Mouse (Mus musculus): Measurements from ENCODE around the gene Racgap1. TPM values are rescaled to one million over a fixed set of nuclear protein-coding genes. Genes with fewer than 3 reads are reported as not detected.
A peak's percentile ranks its signal among the peaks of the same experiment; 100 is the strongest.

Racgap1 gene
- polyA plus RNA-seq, 1 experiment from 2014 or later = 74.3 TPM

- ChIA-PET CTCF (interaction anchor here (1.1 to 2.3 kb wide), 4 partner anchors 10 to 83 kb away, joined by 3 to 5 read pairs (median 3); no protein-coding TSS in a partner anchor), POLR2A (no interaction called here)
- in situ Hi-C loops (cut with MboI; ENCODE audit: low pct_unique_long_range_greater_than_20kb) = no loop called here
- ATAC-seq = no peak
- H3K27me3 ChIP-seq = no peaks in the 10 kb centered on the region
- no peak for DNase-seq (ENCODE audit: low read depth, low spot score)
- TF ChIP-seq CTCF (IDR thresholded peaks at IDR 0.05) = no peak
Observed at GRCm38 (mm10) chr15:99679008-99679407, 27.6 kb upstream of the Racgap1 start.

- ChIA-PET POLR2A (no interaction called here), CTCF (interaction anchor here (1.1 to 2.3 kb wide), 6 partner anchors 9 to 82 kb away, joined by 3 to 5 read pairs (median 3); partner anchors contain the start of gene Cox14)
- H3K27me3 ChIP-seq = no peaks in the 10 kb centered on the region
- TF ChIP-seq CTCF (IDR thresholded peaks at IDR 0.05) = peak; percentile 72
- DNase-seq (ENCODE audit: low read depth, low spot score) (no peak), ATAC-seq (no peak)
- in situ Hi-C loops (cut with MboI; ENCODE audit: low pct_unique_long_range_greater_than_20kb) = no loop called here
Observed at GRCm38 (mm10) chr15:99678063-99678800, 26.8 kb upstream of the Racgap1 start.

GRCm38 (mm10) chr15:99677089-99677488 lies 25.6 kb upstream of the Racgap1 start:
- TF ChIP-seq CTCF (IDR thresholded peaks at IDR 0.05) = no peak
- peaks cover under 1% of the 10 kb centered on the region for H3K27me3 ChIP-seq
- CTCF ChIA-PET = interaction anchor here (1.2 to 2.3 kb wide), 3 partner anchors 8 to 81 kb away, joined by 3 to 5 read pairs (median 4); no protein-coding TSS in a partner anchor
- POLR2A ChIA-PET = no interaction called here
- in situ Hi-C loops (cut with MboI; ENCODE audit: low pct_unique_long_range_greater_than_20kb) = no loop called here
- ATAC-seq (no peak), DNase-seq (ENCODE audit: low read depth, low spot score) (no peak)

GRCm38 (mm10) chr15:99674866-99675265 lies 23.4 kb upstream of the Racgap1 start:
- TF ChIP-seq CTCF (IDR thresholded peaks at IDR 0.05) = no peak
- ChIA-PET POLR2A (no interaction called here), CTCF (interaction anchor here (1.6 to 2.0 kb wide), 2 partner anchors 13 to 29 kb away, joined by 3 to 7 read pairs; no protein-coding TSS in a partner anchor)
- in situ Hi-C loops (cut with MboI; ENCODE audit: low pct_unique_long_range_greater_than_20kb) = no loop called here
- no peak for ATAC-seq
- DNase-seq (ENCODE audit: low read depth, low spot score) = no peak
- H3K27me3 ChIP-seq = peaks cover 9% of the 10 kb centered on the region

- TF ChIP-seq CTCF (IDR thresholded peaks at IDR 0.05) = no peak
- no peak for DNase-seq (ENCODE audit: low read depth, low spot score)
- in situ Hi-C loops (cut with MboI; ENCODE audit: low pct_unique_long_range_greater_than_20kb) = no loop called here
- POLR2A ChIA-PET = no interaction called here
- H3K27me3 ChIP-seq = peaks cover 9% of the 10 kb centered on the region
- CTCF ChIA-PET = interaction anchor here (1.0 to 9.1 kb wide), 7 partner anchors 15 to 77 kb away, joined by 3 to 66 read pairs (median 3); partner anchors contain the start of gene Racgap1
- no peak for ATAC-seq
Observed at GRCm38 (mm10) chr15:99671783-99672182, 20.3 kb upstream of the Racgap1 start.

- ChIA-PET POLR2A (interaction anchor here (0.6 kb wide), 1 partner anchor 65 kb away, joined by 3 read pairs; no protein-coding TSS in a partner anchor), CTCF (interaction anchor here (1.2 to 9.1 kb wide), 5 partner anchors 10 to 74 kb away, joined by 3 to 66 read pairs (median 5); partner anchors contain the start of gene Racgap1)
- peaks cover 9% of the 10 kb centered on the region for H3K27me3 ChIP-seq
- in situ Hi-C loops (cut with MboI; ENCODE audit: low pct_unique_long_range_greater_than_20kb) = no loop called here
- ATAC-seq = no peak
- DNase-seq (ENCODE audit: low read depth, low spot score) = no peak
- no peak for TF ChIP-seq CTCF (IDR thresholded peaks at IDR 0.05)
Observed at GRCm38 (mm10) chr15:99670964-99671670, 19.7 kb upstream of the Racgap1 start.

GRCm38 (mm10) chr15:99670154-99670821 lies 18.8 kb upstream of the Racgap1 start, which contains the start of gene Asic1:
Asic1 (plus strand) TSS chr15:99670368.
- ATAC-seq = peak; percentile 36
- TF ChIP-seq CTCF (IDR thresholded peaks at IDR 0.05) = no peak
- CTCF ChIA-PET = interaction anchor here (1.3 to 9.1 kb wide), 5 partner anchors 11 to 175 kb away, joined by 5 to 66 read pairs (median 6); partner anchors contain the start of gene Racgap1
- H3K27me3 ChIP-seq = peaks cover 9% of the 10 kb centered on the region
- POLR2A ChIA-PET = interaction anchor here (0.6 to 1.0 kb wide), 2 partner anchors 64 to 171 kb away, joined by 3 to 4 read pairs; no protein-coding TSS in a partner anchor
- no peak for DNase-seq (ENCODE audit: low read depth, low spot score)
- in situ Hi-C loops (cut with MboI; ENCODE audit: low pct_unique_long_range_greater_than_20kb) = no loop called here

GRCm38 (mm10) chr15:99669392-99669791 lies 17.9 kb upstream of the Racgap1 start:
- ATAC-seq (no peak), DNase-seq (ENCODE audit: low read depth, low spot score) (no peak)
- ChIA-PET POLR2A (interaction anchor here (1.0 to 1.2 kb wide), 3 partner anchors 55 to 170 kb away, joined by 4 read pairs; no protein-coding TSS in a partner anchor), CTCF (interaction anchor here (0.6 to 9.1 kb wide), 14 partner anchors 8 to 188 kb away, joined by 3 to 66 read pairs (median 4); partner anchors contain the start of gene Aqp6)
- in situ Hi-C loops (cut with MboI; ENCODE audit: low pct_unique_long_range_greater_than_20kb) = loop anchor here (5.0 kb wide), 1 partner anchor 72 kb away; no protein-coding TSS in a partner anchor
- peaks cover 9% of the 10 kb centered on the region for H3K27me3 ChIP-seq
- TF ChIP-seq CTCF (IDR thresholded peaks at IDR 0.05) = no peak

- in situ Hi-C loops (cut with MboI; ENCODE audit: low pct_unique_long_range_greater_than_20kb) = loop anchor here (5.0 kb wide), 1 partner anchor 72 kb away; no protein-coding TSS in a partner anchor
- TF ChIP-seq CTCF (IDR thresholded peaks at IDR 0.05) = no peak
- peaks cover 9% of the 10 kb centered on the region for H3K27me3 ChIP-seq
- ATAC-seq (no peak), DNase-seq (ENCODE audit: low read depth, low spot score) (no peak)
- CTCF ChIA-PET = interaction anchor here (0.7 to 9.1 kb wide), 17 partner anchors 9 to 183 kb away, joined by 3 to 66 read pairs (median 4); partner anchors contain the start of gene Aqp6
- POLR2A ChIA-PET = interaction anchor here (0.7 to 1.2 kb wide), 3 partner anchors 19 to 73 kb away, joined by 3 to 4 read pairs (median 4); no protein-coding TSS in a partner anchor
Observed at GRCm38 (mm10) chr15:99668881-99669280, 17.4 kb upstream of the Racgap1 start.
